25 mouse cellular contexts compared by ENCODE assay signal in the genomic region with DNA sequence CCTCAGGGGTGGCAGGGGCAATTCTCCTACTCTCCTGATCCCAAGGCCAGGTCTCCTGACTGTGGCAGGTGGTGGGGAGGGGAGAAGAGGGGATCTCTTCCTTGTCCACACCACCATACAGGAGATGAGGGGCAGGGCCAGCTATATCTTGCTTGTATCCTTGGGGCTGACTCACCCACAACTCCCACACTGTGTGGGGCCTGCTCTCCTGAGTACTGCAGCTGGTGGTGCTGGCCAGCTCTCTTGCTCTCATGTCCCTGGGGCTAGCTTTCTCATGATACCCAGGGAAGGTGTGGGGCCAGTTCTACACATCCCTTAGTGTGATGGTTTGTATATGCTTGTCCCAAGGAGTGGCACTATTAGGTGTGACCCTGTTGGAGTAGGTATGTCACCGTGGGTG.
DNase-seq lines count a peak whose midpoint lies in the region; ATAC-seq and TF ChIP-seq lines count a peak whose summit lies in the region.
"Had no signal": no experiment of that assay in that cellular context is flagged by ENCODE, and none has a peak within 500 bp of the region (broad histone marks: within the 10 kb centered on the region; RNA-seq: fewer than 3 reads in every experiment).

No protein-coding gene starts in this region.

- WGBS in intestine, embryonic 15.5 days, result 63% methylated on average over 1 of the region's 1 CpGs
- 46% methylated on average over 1 of the region's 1 CpGs for WGBS in intestine, postnatal 0 days

- no peak for TF ChIP-seq CTCF in intestine, postnatal 0 days (IDR thresholded peaks at IDR 0.05; ENCODE audit: low read depth)

- H3K9ac ChIP-seq in intestine, embryonic 15.5 days, result no peak overlapping the region
- no peak overlapping the region for H3K9ac ChIP-seq in intestine, postnatal 0 days (ENCODE audit: low read depth, low read length)
- H3K9ac ChIP-seq: embryonic facial prominence, embryonic 13.5 days; embryonic facial prominence, embryonic 15.5 days; forebrain, embryonic 12.5 days had no signal

- H3K27me3 ChIP-seq in intestine, embryonic 15.5 days (replicated peaks), result no peaks in the 10 kb centered on the region
- H3K27me3 ChIP-seq in intestine, postnatal 0 days (replicated peaks; ENCODE audit: control insufficient read depth, insufficient read depth, low read length), result no peaks in the 10 kb centered on the region
- H3K27me3 ChIP-seq: embryonic facial prominence, embryonic 13.5 days; embryonic facial prominence, embryonic 15.5 days; Patski had no signal

- H3K4me2 ChIP-seq in intestine, embryonic 15.5 days (replicated peaks), result no peak overlapping the region
- no peak overlapping the region for H3K4me2 ChIP-seq in intestine, postnatal 0 days (replicated peaks; ENCODE audit: low read depth)
- H3K4me2 ChIP-seq: embryonic facial prominence, embryonic 13.5 days; embryonic facial prominence, embryonic 15.5 days; forebrain, embryonic 12.5 days had no signal

- no peak overlapping the region for H3K4me3 ChIP-seq in intestine, embryonic 15.5 days (replicated peaks)
- H3K4me3 ChIP-seq in intestine, postnatal 0 days (ENCODE audit: low read depth, low read length), result no peak overlapping the region
- H3K4me3 ChIP-seq: embryonic facial prominence, embryonic 13.5 days; embryonic facial prominence, embryonic 15.5 days; erythroblast, embryonic 14.5 days; forebrain, embryonic 10.5 days; forebrain, embryonic 12.5 days had no signal

- no peaks in the 10 kb centered on the region for H3K9me3 ChIP-seq in intestine, embryonic 15.5 days
- H3K9me3 ChIP-seq in intestine, postnatal 0 days (ENCODE audit: control insufficient read depth), result no peaks in the 10 kb centered on the region
- H3K9me3 ChIP-seq: embryonic facial prominence, embryonic 13.5 days; embryonic facial prominence, embryonic 15.5 days; forebrain, embryonic 10.5 days; forebrain, embryonic 12.5 days had no signal

- H3K4me1 ChIP-seq in intestine, embryonic 15.5 days (replicated peaks), result no peaks in the 10 kb centered on the region
- H3K4me1 ChIP-seq in intestine, postnatal 0 days (replicated peaks; ENCODE audit: control insufficient read depth, insufficient read depth, low read length), result no peaks in the 10 kb centered on the region

- 0 out of 2 replicates have a peak, but pooled peaks have one; percentile 25 for ATAC-seq in intestine, embryonic 15.5 days
- no peak for ATAC-seq in intestine, postnatal 0 days
- ATAC-seq: activated CD4-positive, CD25-positive, alpha-beta regulatory T cell, adult 4 months; forebrain, embryonic 14.5 days; forebrain, embryonic 16.5 days; Patski had no signal

- peak; percentile 24 for DNase-seq in adrenal gland, postnatal 14 days
- no peak for DNase-seq in adrenal gland, adult 8-10 months
- peak; percentile 55 for DNase-seq in 3T3-L1 (ENCODE audit: low read depth, low spot score)
- peak; percentile 50 for DNase-seq in brain, adult 2 months (ENCODE audit: low read depth, low spot score)
- no peak for DNase-seq in left cerebral cortex, adult 8-10 months (ENCODE audit: low spot score in 2 of 2)
- no peak for DNase-seq in right cerebral cortex, postnatal 10 days (ENCODE audit: low spot score in 2 of 2)
- DNase-seq: adrenal gland, postnatal 10 days; cerebellum, adult 11 months; cerebellum, adult 18-20 months; cerebellum, adult 8-10 months; cerebellum, adult 9-11 months; cerebellum, postnatal 14 days; cerebellum, postnatal 36 days; embryo, embryonic 11 days had no signal

- no peak overlapping the region for H3K27ac ChIP-seq in intestine, embryonic 15.5 days
- no peak overlapping the region for H3K27ac ChIP-seq in intestine, postnatal 0 days (ENCODE audit: low read depth, low read length)
- H3K27ac ChIP-seq: embryonic facial prominence, embryonic 13.5 days; embryonic facial prominence, embryonic 15.5 days; forebrain, embryonic 10.5 days; forebrain, embryonic 12.5 days had no signal

- H3K36me3 ChIP-seq in intestine, embryonic 15.5 days, result no peaks in the 10 kb centered on the region
- H3K36me3 ChIP-seq in intestine, postnatal 0 days (ENCODE audit: control insufficient read depth, insufficient read depth), result no peaks in the 10 kb centered on the region
- H3K36me3 ChIP-seq: embryonic facial prominence, embryonic 13.5 days; embryonic facial prominence, embryonic 15.5 days; forebrain, embryonic 10.5 days; forebrain, embryonic 12.5 days had no signal

Comparison
In these comparisons a context has a peak if more than half of its experiments do, and no peak if none do; other contexts are left out.
1. DNase-seq: peak in adrenal gland, postnatal 14 days (single experiment), 3T3-L1 (single experiment) and brain, adult 2 months (single experiment); none in adrenal gland, adult 8-10 months (single experiment), left cerebral cortex, adult 8-10 months (0 of 2) and right cerebral cortex, postnatal 10 days (0 of 2).